Mouse (Mus musculus) brain, adult 10 weeks (tissue): ENCODE data around the gene Nlrx1. TPM values are rescaled to one million over a fixed set of nuclear protein-coding genes. Genes with fewer than 3 reads are reported as not detected.

ENCODE experiments used
- polyA plus RNA-seq: library from polyadenylated mRNA; stranded (reverse); fragments of 350-450 nt; fragmentation: Illumina TruSeq; extraction: RNeasy Lipid Tissue Mini Kit (QIAGEN cat#74804); gene quantifications from one replicate; pipeline ENCODE4 v1.2.3, GENCODE M21; 2015; ENCODE audit warnings: low read depth, low replicate concordance

The Nlrx1 gene
- 5.8 TPM for polyA plus RNA-seq

GRCm38 (mm10) chr9:44268432-44268831 lies at the start of gene Nlrx1:
Nlrx1 (minus strand) TSS chr9:44268599.

GRCm38 (mm10) chr9:44305466-44306079 lies 37.2 kb upstream of the Nlrx1 start, which contains the start of gene Hinfp:
Hinfp (minus strand) TSS chr9:44305671.

GRCm38 (mm10) chr9:44288076-44288958 lies 19.9 kb upstream of the Nlrx1 start, which contains the start of gene Abcg4:
Abcg4 (minus strand) TSS chr9:44288615.

GRCm38 (mm10) chr9:44251314-44251713 lies 17.1 kb downstream of the Nlrx1 start, which contains the start of gene Pdzd3:
Pdzd3 (minus strand) TSS chr9:44251471.

GRCm38 (mm10) chr9:44240399-44240798 lies 28.0 kb downstream of the Nlrx1 start, which contains the start of gene Ccdc153:
Ccdc153 (plus strand) TSS chr9:44240676.

GRCm38 (mm10) chr9:44233802-44234478 lies 34.5 kb downstream of the Nlrx1 start, which contains the start of gene Cbl:
Cbl (minus strand) TSS chr9:44234049.

Other genes with a start within 250 kb of the Nlrx1 start
- 1,192 TPM for gene Thy1, start 225.2 kb downstream of the Nlrx1 start, polyA plus RNA-seq
- 41.5 TPM for gene Usp2, start 201.6 kb downstream of the Nlrx1 start, polyA plus RNA-seq
- 6.8 TPM for gene Mfrp, start 166.9 kb downstream of the Nlrx1 start, polyA plus RNA-seq
- gene C1qtnf5, start 161.4 kb downstream of the Nlrx1 start, polyA plus RNA-seq = 23.8 TPM
- gene Gm49380, start 155.1 kb downstream of the Nlrx1 start, polyA plus RNA-seq = 0.40 TPM
- 23.6 TPM for gene Rnf26, start 155.1 kb downstream of the Nlrx1 start, polyA plus RNA-seq
- gene Mcam, start 134.1 kb downstream of the Nlrx1 start, polyA plus RNA-seq = 22.9 TPM
- 20.5 TPM for gene Cbl, start 34.5 kb downstream of the Nlrx1 start, polyA plus RNA-seq
- 21.0 TPM for gene Ccdc153, start 27.9 kb downstream of the Nlrx1 start, polyA plus RNA-seq
- 0.67 TPM for gene Pdzd3, start 17.1 kb downstream of the Nlrx1 start, polyA plus RNA-seq
- 43.6 TPM for gene Abcg4, start 20.0 kb upstream of the Nlrx1 start, polyA plus RNA-seq
- gene Hinfp, start 37.1 kb upstream of the Nlrx1 start, polyA plus RNA-seq = 14.6 TPM
- gene C2cd2l, start 51.7 kb upstream of the Nlrx1 start, polyA plus RNA-seq = 126 TPM
- 14.0 TPM for gene Dpagt1, start 57.4 kb upstream of the Nlrx1 start, polyA plus RNA-seq
- 37.3 TPM for gene H2afx, start 66.1 kb upstream of the Nlrx1 start, polyA plus RNA-seq
- gene Hmbs, start 75.6 kb upstream of the Nlrx1 start, polyA plus RNA-seq = 27.9 TPM
- 49.3 TPM for gene Vps11, start 93.1 kb upstream of the Nlrx1 start, polyA plus RNA-seq
- 63.9 TPM for gene Hyou1, start 110.9 kb upstream of the Nlrx1 start, polyA plus RNA-seq
- gene Slc37a4, start 128.3 kb upstream of the Nlrx1 start, polyA plus RNA-seq = 38.3 TPM
- 1,304 TPM for gene Rps25, start 138.5 kb upstream of the Nlrx1 start, polyA plus RNA-seq
- 113 TPM for gene Trappc4, start 139.0 kb upstream of the Nlrx1 start, polyA plus RNA-seq
- 29.7 TPM for gene Ccdc84, start 150.0 kb upstream of the Nlrx1 start, polyA plus RNA-seq
- gene Foxr1, start 172.5 kb upstream of the Nlrx1 start, polyA plus RNA-seq = not detected
- not detected for gene Upk2, start 186.4 kb upstream of the Nlrx1 start, polyA plus RNA-seq
- gene Bcl9l, start 214.2 kb upstream of the Nlrx1 start, polyA plus RNA-seq = 19.4 TPM